Mouse (Mus musculus): ENCODE data around the gene Ak9. TPM values are rescaled to one million over a fixed set of nuclear protein-coding genes. Genes with fewer than 3 reads are reported as not detected.

Gene Ak9
- 0.56 and 1.1 TPM in 2 replicates for polyA plus RNA-seq (2015; fragmentation: Nextera tagmentation; extraction: Ambion mirVana)

DNA sequence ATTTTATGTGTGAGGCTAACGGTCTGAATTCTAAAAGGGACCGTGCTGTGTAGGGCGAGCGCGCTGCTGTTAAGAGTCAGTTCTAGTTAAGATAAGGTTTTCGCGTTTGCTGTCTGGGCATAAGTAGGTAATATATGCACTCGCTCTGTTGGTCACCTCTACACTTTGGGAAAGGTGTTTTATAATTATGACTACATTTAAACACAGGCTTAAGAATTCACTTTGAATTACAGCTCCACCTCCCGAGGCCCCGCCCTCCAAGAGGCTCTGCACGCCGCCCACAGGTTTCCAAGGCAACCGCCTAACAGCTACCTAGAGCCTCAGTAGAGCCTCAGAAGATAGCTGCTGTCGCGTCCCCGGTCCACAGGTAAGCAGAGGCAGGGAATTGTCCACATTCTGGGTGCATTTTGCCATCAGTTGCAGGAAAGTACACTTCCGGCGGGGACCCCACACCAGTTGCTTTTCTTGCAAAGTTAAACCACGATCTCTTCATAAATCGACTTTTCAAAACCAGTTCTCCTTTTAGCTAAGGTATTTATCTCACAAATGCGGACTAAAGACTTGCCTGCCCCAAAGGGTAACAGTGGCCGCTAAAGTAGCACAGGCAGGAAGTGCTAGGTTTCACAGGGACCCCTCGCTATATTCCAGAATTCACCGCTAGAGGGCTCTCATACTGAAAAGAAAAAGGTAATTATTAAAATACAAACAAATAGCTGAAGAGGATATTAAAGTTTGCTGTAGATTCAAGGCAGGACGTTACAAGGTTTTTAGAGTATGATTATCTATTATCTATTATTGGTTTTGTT lies at the start of gene Ak9:
Gene Ak9, plus strand, starts transcription at position 342 of the 806 bp plus-strand sequence.
- H3K9ac ChIP-seq, result peak within 1 kb of the TSS; percentile 64
- WGBS, result under 1% methylated on average over 25 of the region's 25 CpGs

GRCm38 (mm10) chr10:41260243-41261006 lies 43.4 kb upstream of the Ak9 start:
- Histone ChIP-seq H3K4me2 (replicated peaks) (no peak overlapping the region), H3K9me3 (replicated peaks) (no peaks in the 10 kb centered on the region), H3K4me1 (no peaks in the 10 kb centered on the region), H3K36me3 (no peaks in the 10 kb centered on the region; the same call in 1 of the 2 replicates), H3K9ac (no peak overlapping the region), H3K4me3 (replicated peaks) (no peak overlapping the region), H3K27ac (replicated peaks) (no peak overlapping the region), H3K27me3 (no peaks in the 10 kb centered on the region)
- no peak for ATAC-seq (ENCODE audit: insufficient number of reproducible peaks, low FRiP score, low TSS enrichment, low read depth)
- 43% methylated on average over 8 of the region's 8 CpGs for WGBS

More for the DNA sequence above, at the start of gene Ak9:
- no peaks in the 10 kb centered on the region for H3K9me3 ChIP-seq (replicated peaks)
- peak within 1 kb of the TSS; percentile 60 for H3K27ac ChIP-seq (replicated peaks)
- no peaks in the 10 kb centered on the region for H3K27me3 ChIP-seq
- ATAC-seq (ENCODE audit: insufficient number of reproducible peaks, low FRiP score, low TSS enrichment, low read depth), result peak; percentile 77
- no peaks in the 10 kb centered on the region for H3K36me3 ChIP-seq
- peak within 1 kb of the TSS; percentile 96 for H3K4me3 ChIP-seq (replicated peaks)
- H3K4me2 ChIP-seq (replicated peaks), result peak within 1 kb of the TSS; percentile 96
- H3K4me1 ChIP-seq, result peaks cover 9% of the 10 kb centered on the region

DNA sequence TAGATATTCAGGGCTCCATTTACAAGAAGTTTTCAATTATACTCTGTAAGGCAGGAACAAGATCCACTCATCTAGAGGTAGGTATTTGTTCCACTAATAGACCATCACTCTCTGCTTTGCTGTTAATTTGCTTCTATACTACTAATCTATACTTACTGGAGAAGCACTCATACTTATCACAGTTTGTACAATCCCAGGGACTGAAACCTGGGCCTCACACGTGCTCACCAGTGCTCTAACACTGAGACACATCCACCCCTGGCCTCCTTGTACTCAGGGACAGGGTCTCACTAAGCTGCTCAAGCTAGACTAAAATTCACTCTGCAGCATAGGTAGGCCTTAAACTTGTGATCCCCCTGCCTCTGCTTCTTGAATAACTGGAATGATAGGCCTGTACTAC lies 42.6 kb upstream of the Ak9 start:
- 34% methylated on average over 1 of the region's 1 CpGs for WGBS

GRCm38 (mm10) chr10:41261889-41262288 lies 41.9 kb upstream of the Ak9 start:
- H3K9me3 ChIP-seq (replicated peaks), result no peaks in the 10 kb centered on the region
- H3K27ac ChIP-seq (replicated peaks), result no peak overlapping the region
- H3K9ac ChIP-seq, result no peak overlapping the region
- no peak for ATAC-seq (ENCODE audit: insufficient number of reproducible peaks, low FRiP score, low TSS enrichment, low read depth)
- H3K4me3 ChIP-seq (replicated peaks), result no peak overlapping the region
- no peaks in the 10 kb centered on the region for H3K4me1 ChIP-seq
- no peak overlapping the region for H3K4me2 ChIP-seq (replicated peaks)
- H3K27me3 ChIP-seq, result no peaks in the 10 kb centered on the region
- H3K36me3 ChIP-seq, result no peaks in the 10 kb centered on the region; the same call in 1 of the 2 replicates

More for the DNA sequence above, 42.6 kb upstream of the Ak9 start:
- no peaks in the 10 kb centered on the region for H3K27me3 ChIP-seq
- no peaks in the 10 kb centered on the region; the same call in 1 of the 2 replicates for H3K36me3 ChIP-seq
- no peak overlapping the region for H3K4me2 ChIP-seq (replicated peaks)
- no peaks in the 10 kb centered on the region for H3K4me1 ChIP-seq
- no peak overlapping the region for H3K27ac ChIP-seq (replicated peaks)
- H3K9me3 ChIP-seq (replicated peaks), result no peaks in the 10 kb centered on the region
- H3K9ac ChIP-seq, result no peak overlapping the region
- no peak for ATAC-seq (ENCODE audit: insufficient number of reproducible peaks, low FRiP score, low TSS enrichment, low read depth)
- no peak overlapping the region for H3K4me3 ChIP-seq (replicated peaks)

DNA sequence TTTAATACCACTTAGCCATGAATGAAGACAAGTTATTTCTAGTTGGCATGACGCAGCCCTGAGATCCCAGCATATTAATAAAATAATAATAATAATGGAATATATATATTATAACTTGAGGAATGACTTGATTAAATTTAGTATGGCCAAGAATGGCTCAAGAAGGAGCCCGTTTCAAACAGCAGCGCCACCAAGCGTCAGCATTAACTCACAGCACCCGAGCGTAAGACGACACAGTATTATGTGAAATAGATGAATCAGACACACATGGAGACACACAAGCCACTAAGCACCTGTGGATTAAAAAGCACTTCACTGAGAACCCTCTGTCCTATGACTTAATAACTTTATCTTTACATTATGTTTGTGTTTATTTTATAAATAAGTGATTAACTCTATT lies 31.9 kb upstream of the Ak9 start:
- H3K36me3 ChIP-seq, result 0 out of 2 replicates have a peak, but pooled peaks cover 4% of the 10 kb centered on the region
- ATAC-seq (ENCODE audit: insufficient number of reproducible peaks, low FRiP score, low TSS enrichment, low read depth), result no peak
- no peaks in the 10 kb centered on the region for H3K4me1 ChIP-seq
- H3K9me3 ChIP-seq (replicated peaks), result no peaks in the 10 kb centered on the region
- no peak overlapping the region for H3K4me3 ChIP-seq (replicated peaks)
- H3K9ac ChIP-seq, result no peak overlapping the region
- no peak overlapping the region for H3K4me2 ChIP-seq (replicated peaks)
- H3K27ac ChIP-seq (replicated peaks), result no peak overlapping the region
- no peaks in the 10 kb centered on the region for H3K27me3 ChIP-seq
- WGBS, result 49% methylated on average over 7 of the region's 7 CpGs

GRCm38 (mm10) chr10:41274871-41275270 lies 28.9 kb upstream of the Ak9 start:
- Histone ChIP-seq H3K4me3 (replicated peaks) (no peak overlapping the region), H3K9me3 (replicated peaks) (no peaks in the 10 kb centered on the region), H3K27me3 (no peaks in the 10 kb centered on the region), H3K4me2 (replicated peaks) (no peak overlapping the region), H3K4me1 (no peaks in the 10 kb centered on the region), H3K27ac (replicated peaks) (no peak overlapping the region), H3K9ac (no peak overlapping the region), H3K36me3 (0 out of 2 replicates have a peak, but pooled peaks cover 4% of the 10 kb centered on the region)
- no peak for ATAC-seq (ENCODE audit: insufficient number of reproducible peaks, low FRiP score, low TSS enrichment, low read depth)
- 84% methylated on average over 1 of the region's 1 CpGs for WGBS

GRCm38 (mm10) chr10:41278808-41279207 lies 25.0 kb upstream of the Ak9 start:
- Histone ChIP-seq H3K9me3 (replicated peaks) (no peaks in the 10 kb centered on the region), H3K27ac (replicated peaks) (no peak overlapping the region), H3K4me3 (replicated peaks) (no peak overlapping the region), H3K4me1 (no peaks in the 10 kb centered on the region), H3K4me2 (replicated peaks) (no peak overlapping the region), H3K9ac (no peak overlapping the region), H3K27me3 (no peaks in the 10 kb centered on the region), H3K36me3 (0 out of 2 replicates have a peak, but pooled peaks cover 4% of the 10 kb centered on the region)
- 77% methylated on average over 1 of the region's 1 CpGs for WGBS
- no peak for ATAC-seq (ENCODE audit: insufficient number of reproducible peaks, low FRiP score, low TSS enrichment, low read depth)

DNA sequence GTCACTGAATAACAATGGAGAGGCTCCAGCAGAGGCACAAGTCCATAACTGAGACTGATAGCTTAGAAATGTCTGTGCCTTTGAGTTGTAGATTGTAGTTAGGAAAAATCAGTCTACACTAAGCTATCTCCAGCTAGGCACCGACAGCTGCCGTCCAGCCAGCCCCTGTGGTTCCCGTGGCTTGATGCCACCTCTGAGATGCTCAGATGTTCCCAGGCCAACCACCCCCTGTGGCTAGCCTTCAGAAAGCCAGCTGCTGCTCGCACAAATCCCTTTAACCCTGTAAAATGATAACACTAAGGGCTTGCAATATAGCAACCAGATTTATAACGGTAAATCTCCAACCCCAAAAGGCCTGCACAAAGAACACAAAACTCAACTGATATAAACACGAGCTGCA lies 23.6 kb upstream of the Ak9 start:
- Histone ChIP-seq H3K9ac (no peak overlapping the region), H3K4me1 (no peaks in the 10 kb centered on the region), H3K36me3 (0 out of 2 replicates have a peak, but pooled peaks cover 4% of the 10 kb centered on the region), H3K27ac (replicated peaks) (no peak overlapping the region), H3K9me3 (replicated peaks) (no peaks in the 10 kb centered on the region), H3K27me3 (no peaks in the 10 kb centered on the region), H3K4me2 (replicated peaks) (no peak overlapping the region), H3K4me3 (replicated peaks) (no peak overlapping the region)
- ATAC-seq (ENCODE audit: insufficient number of reproducible peaks, low FRiP score, low TSS enrichment, low read depth), result no peak
- WGBS, result 63% methylated on average over 6 of the region's 6 CpGs

DNA sequence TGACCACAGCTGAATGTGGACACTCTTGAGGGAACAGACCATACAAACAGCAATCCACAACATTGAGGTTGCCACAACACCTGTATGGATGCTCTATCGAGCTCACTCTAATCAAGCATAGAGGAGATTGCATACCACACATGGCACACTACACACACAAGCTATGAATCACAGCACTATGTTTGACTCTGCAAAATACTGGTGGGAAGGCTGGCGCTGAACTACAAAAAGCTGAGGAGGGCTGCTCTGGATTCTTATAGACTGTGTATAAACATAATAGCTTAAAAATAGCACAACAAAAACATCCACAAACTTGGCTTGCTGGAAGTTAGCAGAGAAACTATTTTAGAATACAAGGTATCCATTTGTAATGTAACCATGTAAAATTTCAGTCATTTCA lies 23.0 kb upstream of the Ak9 start:
- Histone ChIP-seq H3K9ac (no peak overlapping the region), H3K9me3 (replicated peaks) (no peaks in the 10 kb centered on the region), H3K27ac (replicated peaks) (no peak overlapping the region), H3K4me3 (replicated peaks) (no peak overlapping the region), H3K36me3 (0 out of 2 replicates have a peak, but pooled peaks cover 4% of the 10 kb centered on the region), H3K27me3 (no peaks in the 10 kb centered on the region), H3K4me1 (no peaks in the 10 kb centered on the region), H3K4me2 (replicated peaks) (no peak overlapping the region)
- no peak for ATAC-seq (ENCODE audit: insufficient number of reproducible peaks, low FRiP score, low TSS enrichment, low read depth)
- WGBS, result 78% methylated on average over 2 of the region's 2 CpGs

GRCm38 (mm10) chr10:41282086-41282485 lies 21.7 kb upstream of the Ak9 start:
- WGBS, result 84% methylated on average over 2 of the region's 2 CpGs

DNA sequence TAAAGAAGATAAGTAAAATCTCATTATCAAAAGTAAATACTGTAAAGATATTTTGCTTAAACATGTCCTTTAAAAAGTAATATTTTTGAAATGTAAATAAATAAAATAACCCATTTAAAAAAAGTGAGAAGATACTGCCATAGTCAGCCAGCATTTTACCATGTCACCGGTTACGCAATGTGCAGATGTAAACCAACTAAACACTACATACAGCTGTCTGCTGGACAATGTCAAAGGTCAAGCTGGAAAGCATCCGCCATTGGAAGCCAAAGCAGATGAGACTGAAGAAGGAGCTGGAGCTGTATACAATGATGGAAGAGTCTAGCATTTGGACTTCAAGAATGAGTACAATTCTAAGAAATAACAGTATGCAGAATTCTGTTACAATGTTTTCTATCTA lies 16.2 kb upstream of the Ak9 start:
- H3K4me1 ChIP-seq, result peaks cover 3% of the 10 kb centered on the region; the same call in 1 of the 2 replicates
- no peaks in the 10 kb centered on the region for H3K36me3 ChIP-seq
- no peak overlapping the region for H3K9ac ChIP-seq
- no peak overlapping the region for H3K4me2 ChIP-seq (replicated peaks)
- no peaks in the 10 kb centered on the region for H3K27me3 ChIP-seq
- ATAC-seq (ENCODE audit: insufficient number of reproducible peaks, low FRiP score, low TSS enrichment, low read depth), result no peak
- no peak overlapping the region for H3K4me3 ChIP-seq (replicated peaks)
- H3K27ac ChIP-seq (replicated peaks), result no peak overlapping the region
- no peaks in the 10 kb centered on the region for H3K9me3 ChIP-seq (replicated peaks)
- 85% methylated on average over 3 of the region's 3 CpGs for WGBS

More at GRCm38 (mm10) chr10:41282086-41282485, 21.7 kb upstream of the Ak9 start:
- H3K9me3 ChIP-seq (replicated peaks), result no peaks in the 10 kb centered on the region
- H3K4me1 ChIP-seq, result no peaks in the 10 kb centered on the region
- H3K36me3 ChIP-seq, result no peaks in the 10 kb centered on the region
- H3K27ac ChIP-seq (replicated peaks), result no peak overlapping the region
- no peaks in the 10 kb centered on the region for H3K27me3 ChIP-seq
- no peak for ATAC-seq (ENCODE audit: insufficient number of reproducible peaks, low FRiP score, low TSS enrichment, low read depth)
- no peak overlapping the region for H3K4me3 ChIP-seq (replicated peaks)
- H3K4me2 ChIP-seq (replicated peaks), result no peak overlapping the region
- no peak overlapping the region for H3K9ac ChIP-seq

Data from embryonic facial prominence, embryonic 15.5 days (tissue).